Mouse (Mus musculus) 3134 (cell line): ENCODE measurements around the gene Ankrd24.
A peak's percentile ranks its signal among the peaks of the same experiment; 100 is the strongest.

ENCODE experiments used
- DNase-seq: peaks from one replicate; pipeline ENCODE4 v3.0.0-alpha.2; 2011; ENCODE audit warnings: low spot score; ENCODE audit not compliant: insufficient read length; ENCODE audit errors: extremely low read depth

Ankrd24 gene

DNA sequence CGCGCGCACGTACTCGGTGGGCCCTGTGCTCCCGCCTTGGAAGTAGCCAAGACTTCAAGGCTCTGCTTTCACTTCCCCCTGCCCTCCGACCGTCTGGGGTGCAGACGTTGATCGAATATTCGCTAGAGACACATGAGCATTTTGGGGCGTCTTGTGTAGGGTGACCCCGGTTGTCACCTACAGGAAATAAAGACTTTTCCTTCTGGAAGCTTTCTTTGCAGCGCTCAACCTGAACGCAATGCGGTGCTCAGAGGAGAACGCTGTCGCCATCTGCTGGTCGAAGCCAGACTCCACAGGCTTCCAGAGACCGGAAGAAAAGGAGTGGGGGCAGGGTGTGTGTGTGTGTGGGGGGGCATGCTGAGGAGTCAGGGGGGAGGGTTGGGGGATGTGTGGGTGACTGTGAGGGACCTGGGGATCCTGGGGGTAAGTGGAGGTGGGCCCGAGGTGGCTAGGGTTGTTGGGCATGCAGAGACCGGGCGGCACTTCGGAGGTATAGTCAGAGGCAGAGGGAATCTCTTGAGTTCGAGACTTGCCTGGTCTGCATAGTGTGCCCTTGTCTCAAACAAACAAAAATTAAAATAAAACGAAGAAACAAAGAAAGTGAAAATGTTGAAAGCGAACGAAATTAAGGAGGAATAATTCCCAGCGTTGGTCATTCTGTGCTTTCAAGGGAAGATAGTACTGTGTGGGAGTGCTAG lies 23.2 kb upstream of the Ankrd24 start:
- peak; percentile 76 for DNase-seq

GRCm38 (mm10) chr10:81605666-81605973 lies 22.7 kb upstream of the Ankrd24 start:
- DNase-seq, result no peak

DNA sequence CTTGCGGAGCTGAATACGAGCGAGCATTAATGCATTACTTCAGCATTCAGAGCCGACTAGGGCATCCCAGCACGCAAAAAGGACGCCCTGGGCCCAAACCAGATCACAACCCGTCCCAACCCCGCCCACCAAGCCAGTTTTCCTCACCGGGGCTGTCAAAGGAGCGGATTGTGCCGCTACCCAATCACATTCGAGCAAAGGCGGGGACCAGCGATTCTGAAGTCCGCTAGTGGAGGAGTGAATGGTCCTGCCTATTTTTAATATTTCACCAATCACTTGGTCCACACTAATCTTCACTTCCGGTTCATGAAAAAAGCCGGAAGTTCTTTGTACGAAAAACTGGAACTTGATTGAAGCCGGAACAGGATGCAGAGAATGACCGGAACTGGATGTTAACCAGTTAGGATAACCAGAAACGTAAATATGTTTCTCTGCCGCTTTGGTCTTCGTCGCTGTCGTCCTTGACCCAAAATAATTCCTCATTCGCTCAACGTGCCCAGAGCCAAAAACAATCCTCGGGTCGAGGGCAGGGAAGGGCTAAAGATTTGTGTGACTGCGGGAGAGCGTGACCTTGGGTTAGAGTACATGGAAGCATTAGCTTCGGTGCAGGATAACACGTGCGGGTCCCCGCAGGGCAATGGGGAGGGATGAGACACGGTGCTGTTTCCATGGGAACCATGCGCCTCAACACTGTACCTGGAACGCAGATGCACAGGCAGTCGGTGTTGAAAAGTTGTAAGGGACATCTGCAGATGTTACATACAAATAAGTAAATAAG lies 22.2 kb upstream of the Ankrd24 start, which contains the start of gene BC025920:
Gene BC025920 (plus strand): TSS at position 297 of the 778 bp plus-strand sequence.
- peak; percentile 91 for DNase-seq

- no peak for DNase-seq
Observed at GRCm38 (mm10) chr10:81608308-81608707, 20.0 kb upstream of the Ankrd24 start.

DNA sequence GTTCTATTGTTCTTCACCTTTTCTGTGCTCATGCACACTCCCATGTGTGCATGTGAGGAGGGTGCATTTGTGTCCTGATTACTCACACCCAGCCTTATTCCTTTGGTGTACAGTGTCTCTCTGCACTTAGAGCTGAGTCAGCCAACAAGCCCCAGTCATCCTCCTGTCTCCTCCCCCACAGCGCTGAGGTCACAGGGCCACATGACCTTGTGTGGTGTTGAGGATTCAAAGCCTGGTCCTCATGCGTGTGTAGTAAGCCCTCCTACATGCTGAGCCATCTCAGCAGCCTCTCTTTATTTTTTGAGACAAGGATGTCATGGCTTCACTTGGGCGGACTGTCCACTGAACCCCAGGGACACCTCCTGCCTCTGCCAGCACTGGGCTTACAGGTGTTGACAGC lies 15.6 kb upstream of the Ankrd24 start:
- DNase-seq, result peak; percentile 58

GRCm38 (mm10) chr10:81615486-81615885 lies 12.9 kb upstream of the Ankrd24 start:
- DNase-seq, result no peak

DNA sequence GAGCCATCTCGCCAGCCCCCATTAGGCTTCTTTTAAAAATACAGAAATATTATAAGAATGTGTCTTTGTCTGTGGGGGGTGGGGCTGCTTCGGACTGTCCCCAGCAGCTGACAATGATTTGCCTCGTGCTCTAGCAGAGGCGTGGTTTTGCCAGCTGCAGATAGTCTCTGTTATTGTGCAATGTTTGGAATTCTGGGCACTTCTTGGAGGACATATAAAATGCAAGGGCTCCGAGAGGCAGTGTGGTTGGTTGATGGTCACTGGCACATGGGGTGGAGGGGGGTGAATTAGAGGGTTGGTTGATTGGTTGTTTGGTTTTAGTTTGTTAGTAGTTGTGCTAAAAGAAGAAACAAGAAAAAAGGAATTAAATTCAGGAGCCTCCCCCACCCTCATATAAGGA lies 8.4 kb upstream of the Ankrd24 start:
- no peak for DNase-seq

- DNase-seq, result no peak
Observed at GRCm38 (mm10) chr10:81620786-81621185, 7.6 kb upstream of the Ankrd24 start.

GRCm38 (mm10) chr10:81623441-81623840 lies 4.9 kb upstream of the Ankrd24 start:
- DNase-seq, result no peak

- no peak for DNase-seq
Observed at GRCm38 (mm10) chr10:81626101-81626993, 2.0 kb upstream of the Ankrd24 start.

DNA sequence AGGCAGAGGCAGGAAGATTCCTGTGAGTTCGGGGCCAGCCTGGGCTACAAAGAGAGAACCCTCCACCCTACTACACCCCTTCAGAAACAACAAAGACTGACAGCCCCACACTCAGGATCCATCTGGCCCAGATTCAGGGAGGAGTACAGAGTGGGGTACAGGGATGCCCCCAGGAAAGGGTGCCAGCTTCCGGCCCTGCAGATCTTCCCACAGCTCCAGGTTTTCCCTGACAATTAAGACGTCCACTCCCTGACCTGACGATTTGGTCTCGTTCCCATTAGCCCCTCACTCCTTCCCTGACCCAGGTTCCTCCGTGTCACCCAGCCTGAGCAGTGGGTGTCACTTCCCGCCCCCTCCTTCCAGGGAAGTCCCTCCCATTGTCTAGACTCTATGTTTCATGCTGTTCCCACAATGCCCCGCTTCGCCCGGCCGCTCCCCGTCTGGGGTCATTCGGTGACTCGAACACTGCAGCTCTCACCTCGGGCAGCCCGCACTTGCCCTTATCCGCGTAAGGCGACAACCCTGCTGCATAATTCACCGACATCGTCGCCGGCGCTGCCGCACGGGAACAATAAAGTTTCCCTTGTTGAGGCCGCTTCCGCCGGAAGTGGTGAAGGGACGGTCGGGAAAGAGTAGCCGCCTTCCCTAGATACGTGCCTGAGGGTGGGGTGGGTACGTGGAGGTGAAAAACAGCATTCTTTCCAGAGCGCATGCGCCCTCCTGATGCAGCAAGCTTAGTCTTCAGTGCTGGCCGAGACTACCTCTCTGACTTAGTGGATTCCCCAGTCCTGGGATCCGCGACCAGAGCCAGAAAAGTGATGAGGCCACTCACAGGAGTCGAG lies 1.1 kb upstream of the Ankrd24 start, which contains the start of gene Sirt6:
Gene Sirt6 (minus strand): TSS at position 804 of the 842 bp plus-strand sequence.
- DNase-seq, result peak; percentile 93

GRCm38 (mm10) chr10:81627836-81628220 lies 512 bp upstream of the Ankrd24 start:
- no peak for DNase-seq

- DNase-seq, result no peak
Observed at GRCm38 (mm10) chr10:81633253-81634099, 5.1 kb downstream of the Ankrd24 start.

GRCm38 (mm10) chr10:81636338-81636737 lies 8.0 kb downstream of the Ankrd24 start:
- DNase-seq, result no peak

DNA sequence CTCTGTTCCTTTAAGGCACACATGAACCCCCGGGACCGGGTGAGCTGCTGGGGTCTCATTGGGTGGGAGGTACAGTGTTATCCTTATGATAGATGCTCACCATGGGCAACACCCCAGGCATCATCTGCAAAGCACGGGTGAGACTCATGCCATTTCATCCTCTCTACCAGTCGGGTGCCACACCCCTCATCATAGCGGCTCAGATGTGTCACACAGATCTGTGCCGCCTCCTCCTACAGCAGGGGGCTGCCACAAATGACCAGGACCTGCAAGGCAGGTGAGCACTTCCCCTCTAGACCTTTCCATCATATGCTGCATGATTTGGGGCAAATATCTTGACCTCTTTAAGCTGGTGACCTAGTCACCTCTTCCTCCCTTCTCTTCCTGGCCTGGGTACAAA lies 9.8 kb downstream of the Ankrd24 start:
- no peak for DNase-seq

- peak; percentile 74 for DNase-seq
Observed at GRCm38 (mm10) chr10:81640825-81641224, 12.5 kb downstream of the Ankrd24 start.

DNA sequence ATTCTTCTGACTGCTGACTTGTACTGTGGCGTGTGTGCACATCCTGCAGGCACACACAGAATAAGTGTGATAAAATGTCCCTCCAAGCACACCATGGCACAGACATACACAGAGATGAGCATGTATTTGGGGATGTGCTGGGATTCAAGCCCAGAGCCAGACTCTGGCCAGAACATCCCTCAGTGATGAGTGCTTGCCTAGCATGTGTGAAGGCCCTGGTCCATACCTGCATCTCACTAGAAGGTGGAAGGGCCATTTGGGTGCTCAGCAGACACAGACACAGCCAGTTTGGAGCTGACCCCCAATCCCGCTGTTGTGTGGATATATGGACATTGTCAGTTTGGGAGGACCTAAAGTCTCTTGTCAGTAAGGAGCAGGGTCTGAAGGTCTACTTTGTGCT lies 13.2 kb downstream of the Ankrd24 start:
- DNase-seq, result no peak

GRCm38 (mm10) chr10:81641978-81642647 lies 13.8 kb downstream of the Ankrd24 start:
- DNase-seq, result no peak
